Mouse (Mus musculus) heart, embryonic 10.5 days (tissue): ENCODE data around the gene Abcf2. TPM values are rescaled to one million over a fixed set of nuclear protein-coding genes. Genes with fewer than 3 reads are reported as not detected.

Source experiments
- DNase-seq: peaks from one replicate; pipeline ENCODE4 v3.0.0-alpha.2; 2017; ENCODE audit warnings: low spot score
- H3K27ac ChIP-seq: fragments of 300-500 bp; sonication (generic); 2 replicates; pipeline ENCODE4 v1.5.1; 2016; ENCODE audit warnings: mild to moderate bottlenecking
- H3K27me3 ChIP-seq: fragments of 300-500 bp; sonication (generic); 2 replicates; pipeline ENCODE4 v1.6.1; 2016; ENCODE audit warnings: mild to moderate bottlenecking; ENCODE audit not compliant: poor library complexity, insufficient read depth, severe bottlenecking
- H3K36me3 ChIP-seq: fragments of 300-500 bp; sonication (generic); 2 replicates; pipeline ENCODE4 v1.6.1; 2016; ENCODE audit warnings: mild to moderate bottlenecking, moderate library complexity
- H3K4me1 ChIP-seq: fragments of 300-500 bp; sonication (generic); 2 replicates; pipeline ENCODE4 v1.6.1; 2016; ENCODE audit warnings: mild to moderate bottlenecking
- H3K4me3 ChIP-seq: fragments of 300-500 bp; sonication (generic); 2 replicates; pipeline ENCODE4 v1.5.1; 2016; ENCODE audit warnings: mild to moderate bottlenecking, moderate library complexity
- H3K9me3 ChIP-seq: fragments of 300-500 bp; sonication (generic); 2 replicates; pipeline ENCODE4 v1.6.1; 2016; ENCODE audit warnings: mild to moderate bottlenecking, moderate library complexity
- WGBS: fragments of 180-500 bp; shearing (Covaris S2); methylation state at CpG from one replicate; pipeline ENCODE4 v1.1.7; 2016; 5-methylcytosine and 5-hydroxymethylcytosine counted together
- polyA plus RNA-seq: library from polyadenylated mRNA; unstranded; fragments of >200 nt; fragmentation: Nextera tagmentation; extraction: Ambion mirVana; gene quantifications from 2 replicates; pipeline ENCODE4 v1.2.1, GENCODE M21; 2016

Abcf2 gene
- 107 and 126 TPM in 2 replicates for polyA plus RNA-seq

- H3K36me3 ChIP-seq = peaks cover 29% of the 10 kb centered on the region
- no peaks in the 10 kb centered on the region for H3K9me3 ChIP-seq
- peak; percentile 100 for DNase-seq
- H3K27me3 ChIP-seq = no peaks in the 10 kb centered on the region
- peaks cover 14% of the 10 kb centered on the region for H3K4me1 ChIP-seq
- under 1% methylated on average over 48 of the region's 48 CpGs for WGBS
- H3K27ac ChIP-seq = peak within 1 kb of the TSS; percentile 90
- peak within 1 kb of the TSS; percentile 83 for H3K4me3 ChIP-seq
Observed at GRCm38 (mm10) chr5:24577183-24577929, at the start of gene Abcf2. Abcf2 (minus strand) TSS chr5:24577467.

GRCm38 (mm10) chr5:24624822-24625120 is 47.5 kb upstream of the Abcf2 start:
- Histone ChIP-seq H3K27ac (no peak overlapping the region), H3K4me1 (peaks cover 29% of the 10 kb centered on the region), H3K9me3 (no peaks in the 10 kb centered on the region), H3K27me3 (peaks cover 50% of the 10 kb centered on the region), H3K36me3 (no peaks in the 10 kb centered on the region), H3K4me3 (peak overlapping the region; percentile 68)
- WGBS = 23% methylated on average over 4 of the region's 4 CpGs
- no peak for DNase-seq

GRCm38 (mm10) chr5:24623986-24624821 is 46.9 kb upstream of the Abcf2 start, which contains the start of gene Smarcd3:
Smarcd3 (minus strand) TSS chr5:24624411.
- Histone ChIP-seq H3K36me3 (no peaks in the 10 kb centered on the region), H3K4me1 (peaks cover 29% of the 10 kb centered on the region), H3K27ac (peak within 1 kb of the TSS; percentile 81), H3K4me3 (peak within 1 kb of the TSS; percentile 68), H3K27me3 (peaks cover 50% of the 10 kb centered on the region), H3K9me3 (no peaks in the 10 kb centered on the region)
- DNase-seq = no peak
- WGBS = 3% methylated on average over 36 of the region's 37 CpGs

GRCm38 (mm10) chr5:24623041-24623985 is 46.0 kb upstream of the Abcf2 start:
- 47% methylated on average over 8 of the region's 8 CpGs for WGBS
- Histone ChIP-seq H3K27ac (no peak overlapping the region), H3K4me3 (peak overlapping the region; percentile 68; the same call in 1 of the 2 replicates), H3K27me3 (peaks cover 54% of the 10 kb centered on the region), H3K36me3 (no peaks in the 10 kb centered on the region), H3K4me1 (peaks cover 29% of the 10 kb centered on the region), H3K9me3 (no peaks in the 10 kb centered on the region)
- no peak for DNase-seq

- peaks cover 59% of the 10 kb centered on the region for H3K27me3 ChIP-seq
- DNase-seq = no peak
- no peak overlapping the region for H3K27ac ChIP-seq
Observed at GRCm38 (mm10) chr5:24622386-24623040, 45.2 kb upstream of the Abcf2 start.

GRCm38 (mm10) chr5:24620626-24621025 is 43.4 kb upstream of the Abcf2 start:
- Histone ChIP-seq H3K27me3 (peaks cover 67% of the 10 kb centered on the region), H3K36me3 (no peaks in the 10 kb centered on the region), H3K27ac (no peak overlapping the region), H3K4me3 (no peak overlapping the region), H3K9me3 (no peaks in the 10 kb centered on the region), H3K4me1 (peaks cover 31% of the 10 kb centered on the region)
- DNase-seq = no peak
- WGBS = 69% methylated on average over 8 of the region's 8 CpGs

More at GRCm38 (mm10) chr5:24622386-24623040, 45.2 kb upstream of the Abcf2 start:
- no peaks in the 10 kb centered on the region for H3K36me3 ChIP-seq
- 65% methylated on average over 7 of the region's 7 CpGs for WGBS
- no peak overlapping the region for H3K4me3 ChIP-seq
- H3K9me3 ChIP-seq = no peaks in the 10 kb centered on the region
- H3K4me1 ChIP-seq = peaks cover 29% of the 10 kb centered on the region

- Histone ChIP-seq H3K27me3 (peaks cover 71% of the 10 kb centered on the region), H3K36me3 (no peaks in the 10 kb centered on the region), H3K27ac (no peak overlapping the region), H3K4me3 (no peak overlapping the region), H3K4me1 (peaks cover 36% of the 10 kb centered on the region), H3K9me3 (no peaks in the 10 kb centered on the region)
- 79% methylated on average over 8 of the region's 8 CpGs for WGBS
- no peak for DNase-seq
Observed at GRCm38 (mm10) chr5:24620116-24620515, 42.8 kb upstream of the Abcf2 start.

GRCm38 (mm10) chr5:24618921-24619320 is 41.7 kb upstream of the Abcf2 start:
- no peaks in the 10 kb centered on the region for H3K36me3 ChIP-seq
- H3K9me3 ChIP-seq = no peaks in the 10 kb centered on the region
- peaks cover 25% of the 10 kb centered on the region for H3K4me1 ChIP-seq
- no peak overlapping the region for H3K27ac ChIP-seq
- peaks cover 62% of the 10 kb centered on the region for H3K27me3 ChIP-seq
- H3K4me3 ChIP-seq = no peak overlapping the region
- 76% methylated on average over 3 of the region's 3 CpGs for WGBS
- no peak for DNase-seq

GRCm38 (mm10) chr5:24615097-24615496 is 37.8 kb upstream of the Abcf2 start:
- Histone ChIP-seq H3K4me1 (peaks cover 24% of the 10 kb centered on the region), H3K9me3 (no peaks in the 10 kb centered on the region), H3K27me3 (peaks cover 24% of the 10 kb centered on the region), H3K27ac (no peak overlapping the region), H3K4me3 (no peak overlapping the region), H3K36me3 (no peaks in the 10 kb centered on the region)
- 51% methylated on average over 6 of the region's 6 CpGs for WGBS
- no peak for DNase-seq

GRCm38 (mm10) chr5:24612302-24612649 is 35.0 kb upstream of the Abcf2 start:
- Histone ChIP-seq H3K27ac (peak overlapping the region; percentile 52; the same call in 1 of the 2 replicates), H3K9me3 (no peaks in the 10 kb centered on the region), H3K4me1 (peaks cover 50% of the 10 kb centered on the region), H3K27me3 (peaks cover 12% of the 10 kb centered on the region; the same call in 1 of the 2 replicates), H3K36me3 (no peaks in the 10 kb centered on the region), H3K4me3 (no peak overlapping the region)
- 71% methylated on average over 5 of the region's 5 CpGs for WGBS
- no peak for DNase-seq

- Histone ChIP-seq H3K36me3 (no peaks in the 10 kb centered on the region), H3K27me3 (peaks cover 8% of the 10 kb centered on the region; the same call in 1 of the 2 replicates), H3K27ac (0 out of 2 replicates have a peak overlapping the region, but pooled peaks have one; percentile 52), H3K4me3 (no peak overlapping the region), H3K4me1 (peaks cover 56% of the 10 kb centered on the region), H3K9me3 (no peaks in the 10 kb centered on the region)
- 63% methylated on average over 7 of the region's 7 CpGs for WGBS
- DNase-seq = no peak
Observed at GRCm38 (mm10) chr5:24611366-24612301, 34.4 kb upstream of the Abcf2 start.
